Mouse (Mus musculus) neutrophil, adult 5-6 weeks (primary cell): ENCODE results near the gene Gm9936. TPM values are rescaled to one million over a fixed set of nuclear protein-coding genes. Genes with fewer than 3 reads are reported as not detected.

ENCODE experiments used
- ATAC-seq: fragments of 151-379, 151-347 bp; 2 replicates; pipeline ENCODE4 v1.8.0; 2017; ENCODE audit warnings: mild to moderate bottlenecking, moderate TSS enrichment; ENCODE audit not compliant: insufficient number of reproducible peaks, poor library complexity, low FRiP score, severe bottlenecking; ENCODE audit errors: extremely low read depth
- total RNA-seq: library from RNA; stranded (forward); fragments of 200-1000 nt; gene quantifications from 2 replicates; pipeline ENCODE4 v1.2.3, GENCODE M21; 2017

Gm9936 gene
- total RNA-seq, 1 experiment from 2014 or later, result 0.23 TPM

GRCm38 (mm10) chr5:114806636-114807035 lies 51.8 kb downstream of the Gm9936 start:
- ATAC-seq, result no peak

Other genes with a start within 250 kb of the Gm9936 start
- 0.12 and 0.25 TPM in 2 replicates for gene Trpv4, start 200.3 kb downstream of the Gm9936 start, total RNA-seq
- 43.3 and 46.4 TPM in 2 replicates for gene Gltp, start 167.7 kb downstream of the Gm9936 start, total RNA-seq
- 17.9 and 20.9 TPM in 2 replicates for gene Tchp, start 150.9 kb downstream of the Gm9936 start, total RNA-seq
- 309 and 325 TPM in 2 replicates for gene Ankrd13a, start 84.0 kb downstream of the Gm9936 start, total RNA-seq
- 214 and 229 TPM in 2 replicates for gene Git2, start 83.2 kb downstream of the Gm9936 start, total RNA-seq
- gene 1500011B03Rik, start 35.2 kb downstream of the Gm9936 start, total RNA-seq, result 29.0 and 41.8 TPM in 2 replicates
- gene 4930519G04Rik, start 5.0 kb downstream of the Gm9936 start, total RNA-seq, result 1.1 and 3.1 TPM in 2 replicates
- 336 and 355 TPM in 2 replicates for gene Oasl2, start 38.3 kb upstream of the Gm9936 start, total RNA-seq
- gene Oasl1, start 64.6 kb upstream of the Gm9936 start, total RNA-seq, result 37.8 and 41.7 TPM in 2 replicates
- 15.6 and 15.8 TPM in 2 replicates for gene 2210016L21Rik, start 83.5 kb upstream of the Gm9936 start, total RNA-seq
- 0.12 TPM in 1 of 2 replicates, not detected in the other for gene Hnf1a, start 112.4 kb upstream of the Gm9936 start, total RNA-seq
- gene Sppl3, start 152.5 kb upstream of the Gm9936 start, total RNA-seq, result 31.2 and 34.7 TPM in 2 replicates
- 1.4 TPM in 1 of 2 replicates, not detected in the other for gene Gm10401, start 239.6 kb upstream of the Gm9936 start, total RNA-seq